Mouse (Mus musculus) lung, postnatal 0 days (tissue): ENCODE data around the gene R3hdml. TPM values are rescaled to one million over a fixed set of nuclear protein-coding genes. Genes with fewer than 3 reads are reported as not detected.
A peak's percentile ranks its signal among the peaks of the same experiment; 100 is the strongest.

ENCODE experiments used
- ATAC-seq: fragments of 200-750 bp; cut with Nextera tagmentation; 2 replicates; pipeline ENCODE4 v1.8.0; 2017; ENCODE audit warnings: moderate library complexity
- DNase-seq: peaks from one replicate; pipeline ENCODE4 v3.0.0-alpha.2; 2016; ENCODE audit warnings: low spot score
- H3K27ac ChIP-seq: fragments of 300-500 bp; sonication (generic); 2 replicates; pipeline ENCODE4 v1.5.1; 2014; ENCODE audit warnings: antibody characterized with exemption, mild to moderate bottlenecking, low read length, mixed read lengths
- H3K27me3 ChIP-seq: fragments of 300-500 bp; sonication (generic); replicated peaks from 2 replicates; pipeline ENCODE4 v1.6.1; 2014; ENCODE audit warnings: low read length, mixed read lengths; ENCODE audit not compliant: insufficient read depth
- H3K36me3 ChIP-seq: fragments of 300-500 bp; sonication (generic); 2 replicates; pipeline ENCODE4 v1.6.1; 2014; ENCODE audit warnings: low read length, mixed read lengths; ENCODE audit not compliant: insufficient read depth
- H3K4me1 ChIP-seq: fragments of 300-500 bp; sonication (generic); 2 replicates; pipeline ENCODE4 v1.6.1; 2014; ENCODE audit warnings: antibody characterized with exemption, low read depth, low read length, mixed read lengths; ENCODE audit not compliant: insufficient read depth
- H3K4me2 ChIP-seq: fragments of 300-500 bp; sonication (generic); replicated peaks from 2 replicates; pipeline ENCODE4 v1.6.1; 2014; ENCODE audit warnings: low read depth, mild to moderate bottlenecking, low read length, moderate library complexity, mixed read lengths
- H3K4me3 ChIP-seq: fragments of 300-500 bp; sonication (generic); 2 replicates; pipeline ENCODE4 v1.5.1; 2014; ENCODE audit warnings: low read depth, low read length
- H3K9ac ChIP-seq: fragments of 300-500 bp; sonication (generic); replicated peaks from 2 replicates; pipeline ENCODE4 v1.6.1; 2014; ENCODE audit warnings: low read depth, mild to moderate bottlenecking
- H3K9me3 ChIP-seq: fragments of 300-500 bp; sonication (generic); 2 replicates; pipeline ENCODE4 v1.6.1; 2016; ENCODE audit warnings: low read length, mixed read lengths
- CTCF ChIP-seq: IDR thresholded peaks from 2 replicates; pipeline ENCODE4 v1.5.1; 2016; ENCODE audit warnings: antibody characterized with exemption, mild to moderate bottlenecking
- EP300 ChIP-seq: IDR thresholded peaks from 2 replicates; pipeline ENCODE4 v1.6.1; 2016; ENCODE audit warnings: antibody characterized with exemption, mild to moderate bottlenecking, control low read depth
- WGBS: fragments of 180-500 bp; shearing (Covaris S2); extraction: QIAGEN DNeasy Blood & Tissue Kit; methylation state at CpG from one replicate; pipeline ENCODE4 v1.1.7; 2014; 5-methylcytosine and 5-hydroxymethylcytosine counted together
- polyA plus RNA-seq: library from polyadenylated mRNA; unstranded; fragments of >200 nt; fragmentation: Nextera tagmentation; extraction: Ambion mirVana; gene quantifications from 2 replicates; pipeline ENCODE4 v1.2.1, GENCODE M21; 2015

R3hdml gene
- polyA plus RNA-seq, 1 experiment from 2014 or later: 0.18 TPM

DNA sequence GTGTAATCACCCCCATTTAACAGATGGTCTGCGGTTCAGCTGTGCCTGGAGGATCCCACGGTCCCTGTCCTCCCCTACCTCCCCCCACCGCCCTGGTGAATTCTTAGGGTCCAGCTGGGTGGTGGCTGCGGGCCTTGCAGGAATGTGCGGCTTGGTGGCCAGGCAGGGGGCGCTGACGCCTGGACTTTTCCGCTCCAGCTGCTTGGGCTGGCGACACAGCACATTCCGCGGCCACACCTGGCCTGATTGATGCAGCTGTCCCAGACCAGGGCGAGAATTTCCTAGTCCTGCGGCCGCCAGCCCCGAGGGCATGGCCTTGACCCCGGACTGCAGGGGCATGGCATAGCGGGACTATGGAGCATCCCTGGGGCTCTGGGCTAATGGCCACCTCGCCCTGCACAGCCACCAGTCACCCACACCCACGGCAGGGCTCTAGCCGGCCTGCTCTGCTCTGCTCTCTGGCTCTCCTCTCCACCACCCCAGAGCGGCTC lies 10.5 kb upstream of the R3hdml start:
- TF ChIP-seq CTCF (peak; percentile 46), EP300 (no peak)
- DNase-seq (peak; percentile 24), ATAC-seq (peak; percentile 43; the same call in 1 of the 2 replicates)
- Histone ChIP-seq H3K36me3 (no peaks in the 10 kb centered on the region), H3K9ac (no peak overlapping the region), H3K9me3 (no peaks in the 10 kb centered on the region), H3K4me3 (no peak overlapping the region), H3K4me2 (no peak overlapping the region), H3K27me3 (no peaks in the 10 kb centered on the region; the same call in 1 of the 2 replicates), H3K27ac (no peak overlapping the region), H3K4me1 (no peaks in the 10 kb centered on the region; the same call in 1 of the 2 replicates)
- 3% methylated on average over 21 of the region's 21 CpGs for WGBS

DNA sequence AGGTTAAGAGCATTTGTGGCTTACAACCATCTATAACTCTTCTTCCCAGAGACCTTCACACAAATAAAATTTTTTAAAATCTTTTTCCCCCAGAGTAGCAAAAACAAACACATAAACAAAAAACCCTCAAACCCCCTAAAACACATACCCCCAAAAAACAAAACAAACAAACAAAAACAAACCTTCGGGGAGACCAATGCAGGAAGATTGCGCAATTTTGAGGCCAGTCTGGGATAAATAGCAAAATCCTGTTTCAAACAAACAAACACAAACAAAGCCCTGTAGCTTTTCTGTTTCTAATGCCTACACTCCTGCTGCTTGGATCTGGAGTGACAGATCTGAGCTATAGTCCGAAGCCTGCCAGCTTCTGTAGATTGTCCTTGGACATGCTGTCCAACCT lies 4.8 kb upstream of the R3hdml start:
- H3K4me2 ChIP-seq: no peak overlapping the region
- no peak overlapping the region for H3K9ac ChIP-seq
- H3K4me3 ChIP-seq: no peak overlapping the region
- no peaks in the 10 kb centered on the region for H3K9me3 ChIP-seq
- no peak for TF ChIP-seq CTCF
- TF ChIP-seq EP300: no peak
- DNase-seq (no peak), ATAC-seq (no peak)
- 77% methylated on average over 3 of the region's 3 CpGs for WGBS
- no peaks in the 10 kb centered on the region for H3K36me3 ChIP-seq
- H3K27me3 ChIP-seq: no peaks in the 10 kb centered on the region
- no peak overlapping the region for H3K27ac ChIP-seq
- no peaks in the 10 kb centered on the region for H3K4me1 ChIP-seq

DNA sequence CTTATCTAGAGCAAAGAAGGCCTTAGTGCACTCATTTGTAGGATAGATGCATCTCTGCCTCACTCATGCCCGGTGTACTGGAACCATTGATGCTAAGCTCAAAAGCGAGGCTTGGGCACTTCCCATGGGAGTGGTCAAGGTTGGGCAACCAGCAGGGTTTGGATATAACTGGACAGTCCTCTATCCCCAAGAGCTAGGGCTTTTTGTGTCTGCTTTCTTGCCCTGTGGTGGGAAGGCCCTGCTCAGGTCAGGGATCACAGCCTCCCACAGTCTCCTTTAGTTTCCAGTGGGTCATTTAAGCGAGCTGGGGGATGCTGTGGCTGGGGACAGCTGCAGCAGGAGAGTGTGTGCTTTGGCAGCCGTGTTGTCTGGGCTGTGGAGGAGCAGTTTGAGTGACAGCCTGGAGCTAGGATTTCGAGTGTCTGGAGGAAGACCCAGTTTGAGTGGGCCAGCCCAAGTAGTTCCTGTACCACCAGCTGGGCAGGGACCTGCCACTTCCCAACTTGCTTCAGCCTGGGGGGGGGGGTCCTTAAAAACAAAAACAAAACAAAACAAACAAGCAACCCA lies 2.3 kb upstream of the R3hdml start:
- Histone ChIP-seq H3K27me3 (no peaks in the 10 kb centered on the region), H3K4me1 (no peaks in the 10 kb centered on the region), H3K9me3 (no peaks in the 10 kb centered on the region), H3K36me3 (no peaks in the 10 kb centered on the region), H3K4me2 (no peak overlapping the region), H3K9ac (no peak overlapping the region), H3K27ac (no peak overlapping the region), H3K4me3 (no peak overlapping the region)
- TF ChIP-seq EP300 (no peak), CTCF (no peak)
- 38% methylated on average over 5 of the region's 5 CpGs for WGBS
- DNase-seq: no peak
- ATAC-seq: no peak

DNA sequence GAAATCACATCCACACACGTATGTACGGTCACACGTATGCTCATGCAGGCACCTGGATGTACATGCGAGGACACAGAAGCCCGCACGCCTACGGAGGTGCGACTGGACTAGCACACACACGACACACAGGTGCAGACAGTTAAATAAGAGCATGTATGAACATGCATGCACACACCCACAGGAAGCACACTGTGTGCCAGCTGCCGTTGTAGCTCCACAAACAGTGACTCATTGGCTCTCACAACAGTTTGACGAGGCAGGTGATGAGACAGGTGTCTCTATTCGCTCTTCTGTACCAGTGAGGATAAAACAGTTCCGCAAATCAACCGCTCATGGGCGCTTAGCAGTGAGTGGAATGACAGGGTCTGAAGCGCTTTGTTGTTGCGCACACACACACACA lies 1.5 kb upstream of the R3hdml start:
- TF ChIP-seq EP300: no peak
- TF ChIP-seq CTCF: no peak
- ATAC-seq: no peak
- no peak overlapping the region for H3K4me2 ChIP-seq

DNA sequence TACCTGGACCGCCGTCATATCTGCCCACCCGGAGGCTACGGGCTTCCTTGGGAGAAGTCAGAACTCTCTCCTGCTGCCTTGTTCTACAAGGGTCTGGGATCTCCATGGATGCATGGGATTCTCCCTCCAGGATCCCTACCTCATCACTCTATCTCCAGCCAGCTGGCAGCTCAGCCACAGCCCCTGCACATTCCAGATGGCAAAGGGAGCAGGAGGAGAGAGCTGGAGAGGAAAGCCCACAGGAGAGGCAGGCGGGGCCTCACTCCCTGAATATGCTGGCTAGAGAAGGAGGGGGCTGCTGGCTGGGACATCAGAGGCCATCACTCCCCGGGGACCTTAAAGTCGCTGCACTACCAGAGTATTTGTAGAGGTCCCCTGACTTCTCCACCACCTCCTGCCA lies 767 bp upstream of the R3hdml start:
- DNase-seq (no peak), ATAC-seq (no peak)
- Histone ChIP-seq H3K9ac (no peak overlapping the region), H3K4me3 (no peak overlapping the region), H3K27ac (no peak overlapping the region), H3K36me3 (no peaks in the 10 kb centered on the region), H3K9me3 (no peaks in the 10 kb centered on the region), H3K4me1 (no peaks in the 10 kb centered on the region), H3K27me3 (no peaks in the 10 kb centered on the region), H3K4me2 (no peak overlapping the region)
- WGBS: 47% methylated on average over 7 of the region's 7 CpGs
- TF ChIP-seq EP300 (no peak), CTCF (no peak)

More for the DNA sequence above, 1.5 kb upstream of the R3hdml start:
- H3K9me3 ChIP-seq: no peaks in the 10 kb centered on the region
- no peak for DNase-seq
- no peak overlapping the region for H3K9ac ChIP-seq
- no peaks in the 10 kb centered on the region for H3K4me1 ChIP-seq
- H3K27ac ChIP-seq: no peak overlapping the region
- no peak overlapping the region for H3K4me3 ChIP-seq
- 89% methylated on average over 17 of the region's 17 CpGs for WGBS
- no peaks in the 10 kb centered on the region for H3K27me3 ChIP-seq
- H3K36me3 ChIP-seq: no peaks in the 10 kb centered on the region

DNA sequence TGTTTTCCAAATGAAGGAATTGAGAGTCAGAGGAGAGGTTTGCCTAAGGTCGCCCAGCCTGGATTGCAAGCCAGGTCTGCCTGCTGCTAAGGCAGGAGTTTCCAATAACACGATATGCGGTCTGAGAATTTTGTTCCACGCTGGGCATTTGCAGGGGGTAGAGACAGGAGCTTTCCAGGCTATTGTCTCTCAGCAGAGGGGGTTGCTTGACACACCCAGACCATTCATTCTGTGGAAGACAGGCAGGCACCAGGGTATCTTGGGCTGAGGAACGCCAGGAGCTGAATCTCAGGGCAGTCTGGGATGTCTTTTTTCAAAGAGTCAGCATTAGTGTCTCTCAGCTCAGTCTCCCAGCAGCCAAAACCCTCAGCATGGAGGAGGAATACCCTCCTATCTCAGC lies 913 bp downstream of the R3hdml start:
- TF ChIP-seq CTCF: no peak
- no peak for TF ChIP-seq EP300

More for the DNA sequence above, 913 bp downstream of the R3hdml start:
- DNase-seq (no peak), ATAC-seq (no peak)
- Histone ChIP-seq H3K36me3 (no peaks in the 10 kb centered on the region), H3K9me3 (no peaks in the 10 kb centered on the region), H3K27ac (no peak overlapping the region), H3K4me3 (no peak overlapping the region), H3K27me3 (no peaks in the 10 kb centered on the region), H3K4me1 (no peaks in the 10 kb centered on the region), H3K9ac (no peak overlapping the region), H3K4me2 (no peak overlapping the region)
- WGBS: 39% methylated on average over 5 of the region's 5 CpGs
